Mouse (Mus musculus): ENCODE results near the gene Alkbh4. TPM values are rescaled to one million over a fixed set of nuclear protein-coding genes. Genes with fewer than 3 reads are reported as not detected.
"Not testable (repeated sequence)": the region's sequence is repeated elsewhere in the genome, so short reads cannot be mapped to it uniquely, and the experiment has no call there.

Alkbh4 gene
- total RNA-seq, 2 experiments from 2014 or later: 8.1 to 9.4 TPM

- intact Hi-C loops (cut with DNase I): no loop called here
- no peak for DNase-seq (ENCODE audit: low spot score in 2 of 2)
Observed at GRCm38 (mm10) chr5:136139393-136139792, 3.4 kb downstream of the Alkbh4 start.

GRCm38 (mm10) chr5:136140057-136140482 is 4.1 kb downstream of the Alkbh4 start:
- intact Hi-C loops (cut with DNase I): no loop called here
- DNase-seq (ENCODE audit: low spot score in 2 of 2): peak in 1 of 2 experiments; percentile 29

- intact Hi-C loops (cut with DNase I): loop anchor here (1.0 kb wide), 1 partner anchor 10 kb away; no protein-coding TSS in a partner anchor
- no peak for DNase-seq (ENCODE audit: low spot score in 2 of 2)
Observed at GRCm38 (mm10) chr5:136142746-136143145, 6.8 kb downstream of the Alkbh4 start.

- no peak for DNase-seq (ENCODE audit: low spot score in 2 of 2)
- intact Hi-C loops (cut with DNase I): no loop called here
Observed at GRCm38 (mm10) chr5:136143161-136143755, 7.3 kb downstream of the Alkbh4 start.

GRCm38 (mm10) chr5:136144606-136145430 is 8.9 kb downstream of the Alkbh4 start:
- DNase-seq (ENCODE audit: low spot score in 2 of 2): no peak
- intact Hi-C loops (cut with DNase I): no loop called here

GRCm38 (mm10) chr5:136146936-136147335 is 11.0 kb downstream of the Alkbh4 start:
- intact Hi-C loops (cut with DNase I): no loop called here

GRCm38 (mm10) chr5:136147704-136148103 is 11.8 kb downstream of the Alkbh4 start:
- no peak for DNase-seq (ENCODE audit: low spot score in 2 of 2)
- intact Hi-C loops (cut with DNase I): no loop called here

More at GRCm38 (mm10) chr5:136146936-136147335, 11.0 kb downstream of the Alkbh4 start:
- no peak for DNase-seq (ENCODE audit: low spot score in 2 of 2)

GRCm38 (mm10) chr5:136149134-136149576 is 13.2 kb downstream of the Alkbh4 start:
- intact Hi-C loops (cut with DNase I): not testable (repeated sequence)

GRCm38 (mm10) chr5:136152365-136152764 is 16.4 kb downstream of the Alkbh4 start:
- no peak for DNase-seq (ENCODE audit: low spot score in 2 of 2)
- intact Hi-C loops (cut with DNase I): loop anchor here (1.0 kb wide), 1 partner anchor 10 kb away; no protein-coding TSS in a partner anchor

More at GRCm38 (mm10) chr5:136149134-136149576, 13.2 kb downstream of the Alkbh4 start:
- not testable (repeated sequence) for DNase-seq (ENCODE audit: low spot score in 2 of 2)

- intact Hi-C loops (cut with DNase I): no loop called here
Observed at GRCm38 (mm10) chr5:136155399-136155798, 19.5 kb downstream of the Alkbh4 start.

GRCm38 (mm10) chr5:136160084-136160483 is 24.1 kb downstream of the Alkbh4 start:
- DNase-seq (ENCODE audit: low spot score in 2 of 2); intact Hi-C loops (cut with DNase I): not testable (repeated sequence)

More at GRCm38 (mm10) chr5:136155399-136155798, 19.5 kb downstream of the Alkbh4 start:
- no peak for DNase-seq (ENCODE audit: low spot score in 2 of 2)

- intact Hi-C loops (cut with DNase I): no loop called here
- no peak for DNase-seq (ENCODE audit: low spot score in 2 of 2)
Observed at GRCm38 (mm10) chr5:136163807-136164474, 28.0 kb downstream of the Alkbh4 start.

GRCm38 (mm10) chr5:136165246-136165645 is 29.3 kb downstream of the Alkbh4 start:
- intact Hi-C loops (cut with DNase I): no loop called here
- no peak for DNase-seq (ENCODE audit: low spot score in 2 of 2)

- intact Hi-C loops (cut with DNase I): no loop called here
- no peak for DNase-seq (ENCODE audit: low spot score in 2 of 2)
Observed at GRCm38 (mm10) chr5:136167296-136167695, 31.4 kb downstream of the Alkbh4 start.

GRCm38 (mm10) chr5:136168071-136168470 is 32.1 kb downstream of the Alkbh4 start:
- intact Hi-C loops (cut with DNase I): no loop called here
- no peak for DNase-seq (ENCODE audit: low spot score in 2 of 2)

- peak; percentile 58 to 76 for DNase-seq (ENCODE audit: low spot score in 2 of 2)
Observed at GRCm38 (mm10) chr5:136169626-136170511, 33.9 kb downstream of the Alkbh4 start.

GRCm38 (mm10) chr5:136170512-136171362 is 34.8 kb downstream of the Alkbh4 start, which contains the start of gene Orai2:
Gene Orai2 (minus strand): TSS chr5:136170713.
- intact Hi-C loops (cut with DNase I): loop anchor here (1.0 to 2.0 kb wide), 2 partner anchors 12 to 34 kb away; partner anchors contain the start of genes Alkbh4 and Lrwd1
- peak; percentile 87 to 88 for DNase-seq (ENCODE audit: low spot score in 2 of 2)

More at GRCm38 (mm10) chr5:136169626-136170511, 33.9 kb downstream of the Alkbh4 start:
- intact Hi-C loops (cut with DNase I): loop anchor here (1.0 to 2.0 kb wide), 2 partner anchors 12 to 33 kb away; partner anchors contain the start of genes Alkbh4 and Lrwd1
